Mouse (Mus musculus) left cerebral cortex, postnatal 25 days (tissue): ENCODE measurements around the gene Dnajc14. TPM values are rescaled to one million over a fixed set of nuclear protein-coding genes. Genes with fewer than 3 reads are reported as not detected.
"Not testable (repeated sequence)": the region's sequence is repeated elsewhere in the genome, so short reads cannot be mapped to it uniquely, and the experiment has no call there.

Experiments
- DNase-seq, 2 experiments: peaks; one replicate each; pipeline ENCODE4 v3.0.0; 2022; ENCODE audit warnings: low spot score in 2 of 2, mixed read lengths in 1 of 2
- intact Hi-C: fragments of 180-260 bp; cut with DNase I; formaldehyde crosslinking; loops from one replicate; pipeline ENCODE4 v1.15.1; 2025
- total RNA-seq, 2 experiments: library from RNA; stranded (reverse); gene quantifications; 2 replicates each; pipeline ENCODE4 v1.2.3; 2021

The Dnajc14 gene
- total RNA-seq, 2 experiments from 2014 or later: 65.6 to 66.1 TPM

- intact Hi-C loops: no loop called here
- no peak for DNase-seq
Measured at GRCm38 (mm10) chr10:128807018-128807417, 3.2 kb downstream of the Dnajc14 start.

- DNase-seq: no peak
- intact Hi-C loops: no loop called here
Measured at GRCm38 (mm10) chr10:128817033-128817432, 13.2 kb downstream of the Dnajc14 start, which contains the start of gene Sarnp. Gene Sarnp, plus strand, starts transcription at chr10:128817333.

- intact Hi-C loops: no loop called here
- DNase-seq: no peak
Measured at GRCm38 (mm10) chr10:128820217-128820616, 16.4 kb downstream of the Dnajc14 start.

GRCm38 (mm10) chr10:128821358-128822056 is 17.6 kb downstream of the Dnajc14 start, which contains the start of gene Ormdl2:
Gene Ormdl2, minus strand, starts transcription at chr10:128821645.
- peak; percentile 99 to 100 for DNase-seq
- intact Hi-C loops: no loop called here

- intact Hi-C loops: no loop called here
- DNase-seq: no peak
Measured at GRCm38 (mm10) chr10:128822135-128822534, 18.3 kb downstream of the Dnajc14 start.

GRCm38 (mm10) chr10:128823087-128823486 is 19.2 kb downstream of the Dnajc14 start:
- DNase-seq, intact Hi-C loops: not testable (repeated sequence)

- DNase-seq: no peak
- intact Hi-C loops: no loop called here
Measured at GRCm38 (mm10) chr10:128823821-128824220, 20.0 kb downstream of the Dnajc14 start.

GRCm38 (mm10) chr10:128837400-128837799 is 33.5 kb downstream of the Dnajc14 start:
- no peak for DNase-seq
- intact Hi-C loops: no loop called here

- no peak for DNase-seq
- intact Hi-C loops: no loop called here
Measured at GRCm38 (mm10) chr10:128839434-128839833, 35.6 kb downstream of the Dnajc14 start.

- no peak for DNase-seq
- intact Hi-C loops: no loop called here
Measured at GRCm38 (mm10) chr10:128840612-128841011, 36.8 kb downstream of the Dnajc14 start.

- DNase-seq: no peak
- intact Hi-C loops: no loop called here
Measured at GRCm38 (mm10) chr10:128843260-128843659, 39.4 kb downstream of the Dnajc14 start.

GRCm38 (mm10) chr10:128845516-128845915 is 41.7 kb downstream of the Dnajc14 start:
- no peak for DNase-seq
- intact Hi-C loops: loop anchor here (1.0 to 5.0 kb wide), 2 partner anchors 50 to 132 kb away; no protein-coding TSS in a partner anchor

- intact Hi-C loops: loop anchor here (5.0 kb wide), 1 partner anchor 131 kb away; no protein-coding TSS in a partner anchor
- no peak for DNase-seq
Measured at GRCm38 (mm10) chr10:128846664-128847063, 42.8 kb downstream of the Dnajc14 start.

GRCm38 (mm10) chr10:128848426-128848825 is 44.6 kb downstream of the Dnajc14 start:
- intact Hi-C loops: loop anchor here (5.0 kb wide), 1 partner anchor 129 kb away; no protein-coding TSS in a partner anchor
- no peak for DNase-seq

- DNase-seq: no peak
- intact Hi-C loops: no loop called here
Measured at GRCm38 (mm10) chr10:128850339-128850738, 46.5 kb downstream of the Dnajc14 start.

- intact Hi-C loops: no loop called here
- DNase-seq: no peak
Measured at GRCm38 (mm10) chr10:128861176-128861575, 57.3 kb downstream of the Dnajc14 start.

GRCm38 (mm10) chr10:128866042-128866441 is 62.2 kb downstream of the Dnajc14 start:
- intact Hi-C loops: no loop called here
- no peak for DNase-seq

GRCm38 (mm10) chr10:128866518-128866917 is 62.7 kb downstream of the Dnajc14 start:
- intact Hi-C loops: no loop called here
- no peak for DNase-seq
